Mouse (Mus musculus) midbrain, embryonic 10.5 days (tissue): ENCODE results near the gene Pla2g7. TPM values are rescaled to one million over a fixed set of nuclear protein-coding genes. Genes with fewer than 3 reads are reported as not detected.

Experiments
- DNase-seq: peaks from one replicate; pipeline ENCODE4 v3.0.0-alpha.2; 2017; ENCODE audit warnings: low spot score
- H3K27ac ChIP-seq: fragments of 300-500 bp; sonication (generic); replicated peaks from 2 replicates; pipeline ENCODE4 v1.5.1; 2016; ENCODE audit warnings: mild to moderate bottlenecking
- H3K27me3 ChIP-seq: fragments of 300-500 bp; sonication (generic); 2 replicates; pipeline ENCODE4 v1.6.1; 2016; ENCODE audit warnings: low read depth, mild to moderate bottlenecking; ENCODE audit not compliant: poor library complexity, severe bottlenecking
- H3K36me3 ChIP-seq: fragments of 300-500 bp; sonication (generic); 2 replicates; pipeline ENCODE4 v1.6.1; 2016; ENCODE audit warnings: mild to moderate bottlenecking, moderate library complexity
- H3K4me1 ChIP-seq: fragments of 300-500 bp; sonication (generic); 2 replicates; pipeline ENCODE4 v1.6.1; 2016
- H3K4me3 ChIP-seq: fragments of 300-500 bp; sonication (generic); 2 replicates; pipeline ENCODE4 v1.5.1; 2016; ENCODE audit warnings: mild to moderate bottlenecking, moderate library complexity
- H3K9me3 ChIP-seq: fragments of 300-500 bp; sonication (generic); replicated peaks from 2 replicates; pipeline ENCODE4 v1.6.1; 2016; ENCODE audit warnings: mild to moderate bottlenecking
- WGBS: fragments of 180-500 bp; shearing (Covaris S2); methylation state at CpG from one replicate; pipeline ENCODE4 v1.1.7; 2016; 5-methylcytosine and 5-hydroxymethylcytosine counted together
- polyA plus RNA-seq: library from polyadenylated mRNA; unstranded; fragments of >200 nt; fragmentation: Nextera tagmentation; extraction: Ambion mirVana; gene quantifications from 2 replicates; pipeline ENCODE4 v1.2.1, GENCODE M21; 2016

The Pla2g7 gene
- polyA plus RNA-seq, 1 experiment from 2014 or later, result 4.2 TPM

GRCm38 (mm10) chr17:43589750-43590149 is 21.9 kb downstream of the Pla2g7 start:
- Histone ChIP-seq H3K4me3 (no peak overlapping the region), H3K27me3 (no peaks in the 10 kb centered on the region), H3K9me3 (no peaks in the 10 kb centered on the region), H3K4me1 (no peaks in the 10 kb centered on the region), H3K27ac (no peak overlapping the region), H3K36me3 (no peaks in the 10 kb centered on the region)
- 92% methylated on average over 6 of the region's 6 CpGs for WGBS
- DNase-seq, result no peak

GRCm38 (mm10) chr17:43590531-43590930 is 22.6 kb downstream of the Pla2g7 start:
- no peaks in the 10 kb centered on the region for H3K27me3 ChIP-seq
- no peaks in the 10 kb centered on the region for H3K36me3 ChIP-seq
- no peaks in the 10 kb centered on the region for H3K4me1 ChIP-seq
- H3K9me3 ChIP-seq, result no peaks in the 10 kb centered on the region
- DNase-seq, result no peak
- H3K27ac ChIP-seq, result no peak overlapping the region
- H3K4me3 ChIP-seq, result no peak overlapping the region
- 92% methylated on average over 5 of the region's 5 CpGs for WGBS

- Histone ChIP-seq H3K9me3 (0 out of 2 replicates have a peak, but pooled peaks cover 3% of the 10 kb centered on the region), H3K27me3 (no peaks in the 10 kb centered on the region), H3K36me3 (no peaks in the 10 kb centered on the region), H3K27ac (no peak overlapping the region), H3K4me3 (no peak overlapping the region), H3K4me1 (no peaks in the 10 kb centered on the region)
- WGBS, result 91% methylated on average over 21 of the region's 21 CpGs
- no peak for DNase-seq
Measured at GRCm38 (mm10) chr17:43592296-43593291, 24.7 kb downstream of the Pla2g7 start.

- Histone ChIP-seq H3K9me3 (0 out of 2 replicates have a peak, but pooled peaks cover 6% of the 10 kb centered on the region), H3K4me1 (no peaks in the 10 kb centered on the region)
- WGBS, result 100% methylated on average over 2 of the region's 2 CpGs
Measured at GRCm38 (mm10) chr17:43597742-43598141, 29.8 kb downstream of the Pla2g7 start.

GRCm38 (mm10) chr17:43598706-43599105 is 30.8 kb downstream of the Pla2g7 start:
- no peaks in the 10 kb centered on the region for H3K36me3 ChIP-seq
- no peak overlapping the region for H3K27ac ChIP-seq
- H3K4me1 ChIP-seq, result no peaks in the 10 kb centered on the region
- no peak overlapping the region for H3K4me3 ChIP-seq
- no peaks in the 10 kb centered on the region for H3K27me3 ChIP-seq
- WGBS, result 74% methylated on average over 4 of the region's 4 CpGs
- H3K9me3 ChIP-seq, result 0 out of 2 replicates have a peak, but pooled peaks cover 6% of the 10 kb centered on the region
- DNase-seq, result no peak

More at GRCm38 (mm10) chr17:43597742-43598141, 29.8 kb downstream of the Pla2g7 start:
- Histone ChIP-seq H3K36me3 (no peaks in the 10 kb centered on the region), H3K27ac (no peak overlapping the region), H3K27me3 (no peaks in the 10 kb centered on the region), H3K4me3 (no peak overlapping the region)
- no peak for DNase-seq

- Histone ChIP-seq H3K27me3 (no peaks in the 10 kb centered on the region), H3K36me3 (no peaks in the 10 kb centered on the region), H3K4me1 (no peaks in the 10 kb centered on the region), H3K4me3 (no peak overlapping the region), H3K27ac (no peak overlapping the region), H3K9me3 (no peaks in the 10 kb centered on the region)
- DNase-seq, result peak; percentile 74
- 13% methylated on average over 3 of the region's 3 CpGs for WGBS
Measured at GRCm38 (mm10) chr17:43606704-43607103, 38.8 kb downstream of the Pla2g7 start.

- Histone ChIP-seq H3K4me1 (no peaks in the 10 kb centered on the region), H3K27ac (no peak overlapping the region), H3K4me3 (no peak overlapping the region), H3K36me3 (no peaks in the 10 kb centered on the region), H3K27me3 (no peaks in the 10 kb centered on the region), H3K9me3 (no peaks in the 10 kb centered on the region)
- peak; percentile 73 for DNase-seq
- 30% methylated on average over 7 of the region's 7 CpGs for WGBS
Measured at GRCm38 (mm10) chr17:43611586-43611985, 43.7 kb downstream of the Pla2g7 start.

GRCm38 (mm10) chr17:43612221-43612620 is 44.3 kb downstream of the Pla2g7 start:
- H3K36me3 ChIP-seq, result no peaks in the 10 kb centered on the region
- WGBS, result 65% methylated on average over 3 of the region's 3 CpGs
- H3K4me3 ChIP-seq, result no peak overlapping the region
- no peaks in the 10 kb centered on the region for H3K4me1 ChIP-seq
- no peak for DNase-seq
- H3K27ac ChIP-seq, result no peak overlapping the region
- no peaks in the 10 kb centered on the region for H3K27me3 ChIP-seq
- H3K9me3 ChIP-seq, result no peaks in the 10 kb centered on the region

- Histone ChIP-seq H3K36me3 (no peaks in the 10 kb centered on the region), H3K9me3 (no peaks in the 10 kb centered on the region), H3K27ac (no peak overlapping the region), H3K4me1 (no peaks in the 10 kb centered on the region), H3K27me3 (no peaks in the 10 kb centered on the region), H3K4me3 (no peak overlapping the region)
- no peak for DNase-seq
- WGBS, result 88% methylated on average over 9 of the region's 9 CpGs
Measured at GRCm38 (mm10) chr17:43619156-43619555, 51.3 kb downstream of the Pla2g7 start.

- 91% methylated on average over 10 of the region's 10 CpGs for WGBS
Measured at GRCm38 (mm10) chr17:43622076-43622475, 54.2 kb downstream of the Pla2g7 start.

GRCm38 (mm10) chr17:43628246-43628645 is 60.3 kb downstream of the Pla2g7 start:
- Histone ChIP-seq H3K4me1 (peaks cover 14% of the 10 kb centered on the region), H3K27ac (no peak overlapping the region), H3K36me3 (no peaks in the 10 kb centered on the region), H3K4me3 (no peak overlapping the region), H3K9me3 (peaks cover 8% of the 10 kb centered on the region; the same call in 1 of the 2 replicates), H3K27me3 (peaks cover 54% of the 10 kb centered on the region)
- no peak for DNase-seq
- 92% methylated on average over 10 of the region's 10 CpGs for WGBS

More at GRCm38 (mm10) chr17:43622076-43622475, 54.2 kb downstream of the Pla2g7 start:
- H3K9me3 ChIP-seq, result peaks cover under 1% of the 10 kb centered on the region; the same call in 1 of the 2 replicates
- DNase-seq, result no peak
- H3K4me1 ChIP-seq, result no peaks in the 10 kb centered on the region
- peaks cover 3% of the 10 kb centered on the region for H3K27me3 ChIP-seq
- no peaks in the 10 kb centered on the region for H3K36me3 ChIP-seq
- H3K27ac ChIP-seq, result no peak overlapping the region
- no peak overlapping the region for H3K4me3 ChIP-seq

- Histone ChIP-seq H3K9me3 (peaks cover 8% of the 10 kb centered on the region; the same call in 1 of the 2 replicates), H3K4me1 (peaks cover 14% of the 10 kb centered on the region), H3K4me3 (peak overlapping the region; percentile 55), H3K36me3 (no peaks in the 10 kb centered on the region), H3K27ac (no peak overlapping the region), H3K27me3 (peaks cover 54% of the 10 kb centered on the region)
- 21% methylated on average over 24 of the region's 24 CpGs for WGBS
- peak; percentile 15 for DNase-seq
Measured at GRCm38 (mm10) chr17:43629026-43629495, 61.2 kb downstream of the Pla2g7 start.
